Mouse (Mus musculus) midbrain, postnatal 0 days (tissue): ENCODE results near the gene Lrmda. TPM values are rescaled to one million over a fixed set of nuclear protein-coding genes. Genes with fewer than 3 reads are reported as not detected.

Source experiments
- ATAC-seq: fragments of 200-750 bp; cut with Nextera tagmentation; 2 replicates; pipeline ENCODE4 v1.8.0; 2017; ENCODE audit warnings: moderate number of reproducible peaks, mild to moderate bottlenecking, moderate TSS enrichment, moderate library complexity; ENCODE audit not compliant: low FRiP score
- DNase-seq: peaks from one replicate; pipeline ENCODE4 v3.0.0-alpha.2; 2015; ENCODE audit warnings: low spot score
- H3K27ac ChIP-seq: fragments of 300-500 bp; sonication (generic); 2 replicates; pipeline ENCODE4 v1.5.1; 2014; ENCODE audit warnings: low read depth, mild to moderate bottlenecking, low read length, mixed read lengths
- H3K27me3 ChIP-seq: fragments of 300-500 bp; sonication (generic); 2 replicates; pipeline ENCODE4 v1.6.1; 2014; ENCODE audit warnings: low read length, control low read depth, mixed read lengths; ENCODE audit not compliant: insufficient read depth
- H3K36me3 ChIP-seq: fragments of 300-500 bp; sonication (generic); 2 replicates; pipeline ENCODE4 v1.6.1; 2014; ENCODE audit warnings: low read length, control low read depth, mixed read lengths; ENCODE audit not compliant: insufficient read depth
- H3K4me1 ChIP-seq: fragments of 300-500 bp; sonication (generic); 2 replicates; pipeline ENCODE4 v1.6.1; 2014; ENCODE audit warnings: mild to moderate bottlenecking, control low read depth, antibody characterized with exemption, low read length, mixed read lengths; ENCODE audit not compliant: insufficient read depth
- H3K4me2 ChIP-seq: fragments of 300-500 bp; sonication (generic); 2 replicates; pipeline ENCODE4 v1.6.1; 2014; ENCODE audit warnings: low read depth, mild to moderate bottlenecking, low read length, mixed read lengths; ENCODE audit not compliant: poor library complexity, severe bottlenecking
- H3K4me3 ChIP-seq: fragments of 300-500 bp; sonication (generic); 2 replicates; pipeline ENCODE4 v1.5.1; 2014; ENCODE audit warnings: low read depth, mild to moderate bottlenecking, low read length, moderate library complexity
- H3K9ac ChIP-seq: fragments of 300-500 bp; sonication (generic); replicated peaks from 2 replicates; pipeline ENCODE4 v1.6.1; 2014; ENCODE audit warnings: mild to moderate bottlenecking, low read length, moderate library complexity, mixed read lengths; ENCODE audit not compliant: poor library complexity, severe bottlenecking
- H3K9me3 ChIP-seq: fragments of 300-500 bp; sonication (generic); 2 replicates; pipeline ENCODE4 v1.6.1; 2016; ENCODE audit warnings: low read length, control low read depth
- CTCF ChIP-seq: IDR thresholded peaks from 2 replicates; pipeline ENCODE4 v1.5.1; 2016; ENCODE audit warnings: antibody characterized with exemption, mild to moderate bottlenecking
- WGBS: fragments of 180-500 bp; shearing (Covaris S2); extraction: QIAGEN DNeasy Blood & Tissue Kit; methylation state at CpG from one replicate; pipeline ENCODE4 v1.1.7; 2014; 5-methylcytosine and 5-hydroxymethylcytosine counted together
- polyA plus RNA-seq: library from polyadenylated mRNA; unstranded; fragments of >200 nt; fragmentation: Nextera tagmentation; extraction: Ambion mirVana; gene quantifications from 2 replicates; pipeline ENCODE4 v1.2.1, GENCODE M21; 2015
- total RNA-seq: library from RNA; depleted of rRNA; stranded (reverse); fragments of >200 nt; gene quantifications from 2 replicates; pipeline ENCODE4 v1.2.3, GENCODE M21; 2014

Gene Lrmda
- total and polyA plus RNA-seq, 2 experiments from 2014 or later: 0.35 TPM; not detected in 1

- WGBS: 83% methylated on average over 4 of the region's 4 CpGs
- H3K9me3 ChIP-seq: no peaks in the 10 kb centered on the region
Observed at GRCm38 (mm10) chr14:22643494-22643893, 624.0 kb downstream of the Lrmda start.

GRCm38 (mm10) chr14:22647879-22648611 lies 628.5 kb downstream of the Lrmda start:
- H3K27ac ChIP-seq: no peak overlapping the region
- H3K4me2 ChIP-seq: no peak overlapping the region
- H3K4me3 ChIP-seq: no peak overlapping the region
- H3K27me3 ChIP-seq: no peaks in the 10 kb centered on the region
- no peak overlapping the region for H3K9ac ChIP-seq
- H3K36me3 ChIP-seq: no peaks in the 10 kb centered on the region
- 73% methylated on average over 9 of the region's 9 CpGs for WGBS
- TF ChIP-seq CTCF: no peak
- H3K9me3 ChIP-seq: no peaks in the 10 kb centered on the region
- H3K4me1 ChIP-seq: no peaks in the 10 kb centered on the region
- ATAC-seq: no peak
- DNase-seq: no peak

More at GRCm38 (mm10) chr14:22643494-22643893, 624.0 kb downstream of the Lrmda start:
- ATAC-seq (no peak), DNase-seq (no peak)
- H3K27ac ChIP-seq: no peak overlapping the region
- H3K4me1 ChIP-seq: no peaks in the 10 kb centered on the region
- no peaks in the 10 kb centered on the region for H3K27me3 ChIP-seq
- TF ChIP-seq CTCF: no peak
- H3K36me3 ChIP-seq: no peaks in the 10 kb centered on the region
- no peak overlapping the region for H3K9ac ChIP-seq
- no peak overlapping the region for H3K4me3 ChIP-seq
- H3K4me2 ChIP-seq: no peak overlapping the region

- no peak for TF ChIP-seq CTCF
- 27% methylated on average over 5 of the region's 5 CpGs for WGBS
Observed at GRCm38 (mm10) chr14:22649411-22649911, 629.9 kb downstream of the Lrmda start.

GRCm38 (mm10) chr14:22649985-22650984 lies 630.8 kb downstream of the Lrmda start:
- no peak for DNase-seq
- Histone ChIP-seq H3K36me3 (no peaks in the 10 kb centered on the region), H3K4me3 (no peak overlapping the region), H3K27me3 (no peaks in the 10 kb centered on the region), H3K4me2 (no peak overlapping the region), H3K4me1 (no peaks in the 10 kb centered on the region), H3K27ac (no peak overlapping the region), H3K9me3 (no peaks in the 10 kb centered on the region), H3K9ac (no peak overlapping the region)
- no peak for ATAC-seq
- 78% methylated on average over 17 of the region's 17 CpGs for WGBS
- TF ChIP-seq CTCF: no peak

More at GRCm38 (mm10) chr14:22649411-22649911, 629.9 kb downstream of the Lrmda start:
- no peaks in the 10 kb centered on the region for H3K36me3 ChIP-seq
- no peak overlapping the region for H3K27ac ChIP-seq
- no peaks in the 10 kb centered on the region for H3K9me3 ChIP-seq
- no peaks in the 10 kb centered on the region for H3K4me1 ChIP-seq
- no peaks in the 10 kb centered on the region for H3K27me3 ChIP-seq
- ATAC-seq: no peak
- DNase-seq: peak; percentile 24
- H3K4me3 ChIP-seq: no peak overlapping the region
- no peak overlapping the region for H3K9ac ChIP-seq
- H3K4me2 ChIP-seq: no peak overlapping the region

GRCm38 (mm10) chr14:22651131-22651952 lies 631.8 kb downstream of the Lrmda start:
- Histone ChIP-seq H3K4me2 (no peak overlapping the region), H3K9me3 (no peaks in the 10 kb centered on the region), H3K9ac (no peak overlapping the region), H3K27ac (no peak overlapping the region), H3K27me3 (no peaks in the 10 kb centered on the region), H3K4me3 (no peak overlapping the region), H3K4me1 (no peaks in the 10 kb centered on the region), H3K36me3 (no peaks in the 10 kb centered on the region)
- ATAC-seq (no peak), DNase-seq (no peak)
- TF ChIP-seq CTCF: no peak
- WGBS: 67% methylated on average over 14 of the region's 14 CpGs
